Mouse (Mus musculus) heart, embryonic 10.5 days (tissue): Measurements from ENCODE around the gene Sfmbt1. TPM values are rescaled to one million over a fixed set of nuclear protein-coding genes. Genes with fewer than 3 reads are reported as not detected.

Experiments used
- DNase-seq: peaks from one replicate; pipeline ENCODE4 v3.0.0-alpha.2; 2017; ENCODE audit warnings: low spot score
- H3K27ac ChIP-seq: fragments of 300-500 bp; sonication (generic); 2 replicates; pipeline ENCODE4 v1.5.1; 2016; ENCODE audit warnings: mild to moderate bottlenecking
- H3K27me3 ChIP-seq: fragments of 300-500 bp; sonication (generic); 2 replicates; pipeline ENCODE4 v1.6.1; 2016; ENCODE audit warnings: mild to moderate bottlenecking; ENCODE audit not compliant: poor library complexity, insufficient read depth, severe bottlenecking
- H3K36me3 ChIP-seq: fragments of 300-500 bp; sonication (generic); 2 replicates; pipeline ENCODE4 v1.6.1; 2016; ENCODE audit warnings: mild to moderate bottlenecking, moderate library complexity
- H3K4me1 ChIP-seq: fragments of 300-500 bp; sonication (generic); 2 replicates; pipeline ENCODE4 v1.6.1; 2016; ENCODE audit warnings: mild to moderate bottlenecking
- H3K4me3 ChIP-seq: fragments of 300-500 bp; sonication (generic); 2 replicates; pipeline ENCODE4 v1.5.1; 2016; ENCODE audit warnings: mild to moderate bottlenecking, moderate library complexity
- H3K9me3 ChIP-seq: fragments of 300-500 bp; sonication (generic); 2 replicates; pipeline ENCODE4 v1.6.1; 2016; ENCODE audit warnings: mild to moderate bottlenecking, moderate library complexity
- WGBS: fragments of 180-500 bp; shearing (Covaris S2); methylation state at CpG from one replicate; pipeline ENCODE4 v1.1.7; 2016; 5-methylcytosine and 5-hydroxymethylcytosine counted together
- polyA plus RNA-seq: library from polyadenylated mRNA; unstranded; fragments of >200 nt; fragmentation: Nextera tagmentation; extraction: Ambion mirVana; gene quantifications from 2 replicates; pipeline ENCODE4 v1.2.1, GENCODE M21; 2016

The Sfmbt1 gene
- polyA plus RNA-seq, result 11.0 and 13.0 TPM in 2 replicates

GRCm38 (mm10) chr14:30714799-30715617 lies at the start of gene Sfmbt1:
TSS of gene Sfmbt1 (plus strand) at chr14:30714849.
- H3K27ac ChIP-seq, result peak within 1 kb of the TSS; percentile 94
- H3K27me3 ChIP-seq, result peaks cover 17% of the 10 kb centered on the region
- H3K36me3 ChIP-seq, result no peaks in the 10 kb centered on the region
- DNase-seq, result peak; percentile 79
- H3K4me3 ChIP-seq, result peak within 1 kb of the TSS; percentile 85
- no peaks in the 10 kb centered on the region for H3K9me3 ChIP-seq
- 2% methylated on average over 87 of the region's 87 CpGs for WGBS
- peaks cover 12% of the 10 kb centered on the region; the same call in 1 of the 2 replicates for H3K4me1 ChIP-seq

GRCm38 (mm10) chr14:30666061-30666460 lies 48.6 kb upstream of the Sfmbt1 start:
- DNase-seq, result no peak
- Histone ChIP-seq H3K4me1 (no peaks in the 10 kb centered on the region), H3K27me3 (no peaks in the 10 kb centered on the region), H3K36me3 (peaks cover 73% of the 10 kb centered on the region), H3K9me3 (no peaks in the 10 kb centered on the region), H3K4me3 (no peak overlapping the region), H3K27ac (no peak overlapping the region)
- 71% methylated on average over 3 of the region's 3 CpGs for WGBS

GRCm38 (mm10) chr14:30666604-30667003 lies 48.0 kb upstream of the Sfmbt1 start:
- Histone ChIP-seq H3K36me3 (peaks cover 67% of the 10 kb centered on the region), H3K27ac (no peak overlapping the region), H3K27me3 (no peaks in the 10 kb centered on the region), H3K4me1 (0 out of 2 replicates have a peak, but pooled peaks cover 2% of the 10 kb centered on the region), H3K9me3 (no peaks in the 10 kb centered on the region), H3K4me3 (no peak overlapping the region)
- DNase-seq, result no peak
- WGBS, result 86% methylated on average over 4 of the region's 4 CpGs

DNA sequence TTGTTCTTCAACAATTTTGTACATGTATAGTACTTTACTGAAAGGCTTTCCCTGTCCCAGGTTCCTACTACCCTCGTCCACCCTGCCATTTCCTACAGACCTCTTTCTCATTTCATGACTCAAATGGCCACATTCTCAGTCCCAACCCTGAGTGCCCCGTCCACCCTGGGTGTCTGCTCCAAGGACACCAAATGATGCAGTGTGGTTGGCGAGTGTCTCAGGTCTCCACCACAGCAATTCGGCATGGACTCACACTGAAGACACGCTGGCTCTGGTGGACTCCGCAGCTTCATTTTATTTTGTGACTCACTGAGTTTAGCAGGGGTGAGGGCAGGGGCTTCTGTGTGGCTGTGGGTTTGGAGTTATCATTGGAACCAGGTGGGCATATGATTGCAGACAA lies 44.5 kb upstream of the Sfmbt1 start:
- no peak for DNase-seq
- Histone ChIP-seq H3K27me3 (no peaks in the 10 kb centered on the region), H3K9me3 (no peaks in the 10 kb centered on the region), H3K4me1 (0 out of 2 replicates have a peak, but pooled peaks cover 6% of the 10 kb centered on the region), H3K4me3 (no peak overlapping the region), H3K27ac (no peak overlapping the region), H3K36me3 (peaks cover 66% of the 10 kb centered on the region)
- WGBS, result 90% methylated on average over 6 of the region's 6 CpGs

DNA sequence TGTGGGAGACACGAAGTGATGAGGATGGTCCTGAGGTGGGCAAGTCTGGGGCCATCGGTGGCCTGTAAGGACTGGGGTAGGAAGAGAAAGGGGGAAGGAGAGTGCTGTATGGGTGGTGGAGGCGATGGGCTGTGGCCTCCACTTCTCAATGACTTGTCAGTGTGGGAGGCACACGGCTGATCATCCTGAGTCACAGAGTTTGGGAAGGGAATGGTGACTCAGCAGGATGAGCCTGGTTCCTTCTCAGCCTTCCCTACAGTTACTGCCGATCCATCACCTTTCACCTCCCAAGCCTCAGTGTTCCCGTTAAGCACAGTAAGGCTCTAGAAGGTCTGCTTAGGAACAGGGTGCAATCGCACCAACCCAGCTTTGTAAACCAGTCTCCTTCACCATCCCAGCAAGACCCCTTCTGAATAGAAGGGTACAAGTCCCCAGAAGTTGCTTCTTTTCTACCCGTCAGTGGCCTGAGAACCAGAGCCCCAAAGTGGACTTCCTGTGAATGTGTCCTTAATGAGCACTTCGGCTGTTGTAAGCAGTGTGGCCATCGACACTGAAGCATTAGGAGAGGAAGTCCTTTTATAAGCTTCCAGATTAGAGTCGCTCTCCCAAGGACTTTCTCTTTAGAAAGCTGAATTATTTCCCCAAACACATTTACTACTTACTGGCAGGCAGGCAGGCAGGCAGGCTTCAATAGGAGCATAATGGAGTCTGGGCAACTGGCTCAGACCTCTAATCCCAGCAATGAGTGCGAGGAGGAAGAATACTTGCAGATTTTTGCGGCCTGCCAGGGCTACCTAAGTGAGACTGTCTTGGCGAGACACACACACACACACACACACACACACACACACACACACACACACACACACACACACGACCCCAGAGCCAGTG lies 43.3 kb upstream of the Sfmbt1 start:
- Histone ChIP-seq H3K36me3 (peaks cover 56% of the 10 kb centered on the region), H3K4me1 (0 out of 2 replicates have a peak, but pooled peaks cover 6% of the 10 kb centered on the region), H3K27me3 (no peaks in the 10 kb centered on the region), H3K4me3 (no peak overlapping the region), H3K9me3 (no peaks in the 10 kb centered on the region), H3K27ac (no peak overlapping the region)
- WGBS, result 74% methylated on average over 14 of the region's 15 CpGs
- DNase-seq, result no peak

GRCm38 (mm10) chr14:30671986-30672312 lies 42.7 kb upstream of the Sfmbt1 start:
- WGBS, result 22% methylated on average over 3 of the region's 3 CpGs
- Histone ChIP-seq H3K9me3 (no peaks in the 10 kb centered on the region), H3K36me3 (peaks cover 52% of the 10 kb centered on the region), H3K4me1 (0 out of 2 replicates have a peak, but pooled peaks cover 6% of the 10 kb centered on the region), H3K27me3 (no peaks in the 10 kb centered on the region), H3K27ac (no peak overlapping the region), H3K4me3 (no peak overlapping the region)
- peak; percentile 89 for DNase-seq

DNA sequence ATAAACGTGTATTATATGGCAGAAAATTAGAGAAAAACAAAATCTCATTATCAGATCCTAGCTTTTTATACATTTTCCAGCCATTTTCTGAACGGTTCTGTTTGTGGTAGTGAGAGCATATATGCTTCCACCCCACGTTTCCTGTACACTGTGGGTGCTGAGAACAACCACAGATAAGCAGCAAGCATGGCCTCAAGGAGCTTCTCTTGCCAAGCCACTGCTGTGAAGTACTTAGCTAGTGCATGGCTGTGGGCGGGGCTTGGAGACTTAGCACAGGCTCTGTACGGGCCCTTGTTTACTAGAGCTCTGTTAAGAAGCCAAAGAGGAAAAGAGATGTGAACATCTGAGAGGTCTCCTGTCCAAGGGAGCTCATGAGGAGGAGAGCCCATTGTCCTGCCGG lies 39.7 kb upstream of the Sfmbt1 start:
- Histone ChIP-seq H3K9me3 (no peaks in the 10 kb centered on the region), H3K27ac (no peak overlapping the region), H3K4me3 (no peak overlapping the region), H3K36me3 (peaks cover 50% of the 10 kb centered on the region), H3K27me3 (no peaks in the 10 kb centered on the region), H3K4me1 (0 out of 2 replicates have a peak, but pooled peaks cover 6% of the 10 kb centered on the region)
- no peak for DNase-seq
- 62% methylated on average over 6 of the region's 6 CpGs for WGBS

- DNase-seq, result no peak
- Histone ChIP-seq H3K27ac (no peak overlapping the region), H3K9me3 (no peaks in the 10 kb centered on the region), H3K27me3 (no peaks in the 10 kb centered on the region), H3K4me1 (no peaks in the 10 kb centered on the region), H3K36me3 (peaks cover 72% of the 10 kb centered on the region), H3K4me3 (no peak overlapping the region)
- WGBS, result 86% methylated on average over 3 of the region's 3 CpGs
Observed at GRCm38 (mm10) chr14:30682131-30682530, 32.5 kb upstream of the Sfmbt1 start.

DNA sequence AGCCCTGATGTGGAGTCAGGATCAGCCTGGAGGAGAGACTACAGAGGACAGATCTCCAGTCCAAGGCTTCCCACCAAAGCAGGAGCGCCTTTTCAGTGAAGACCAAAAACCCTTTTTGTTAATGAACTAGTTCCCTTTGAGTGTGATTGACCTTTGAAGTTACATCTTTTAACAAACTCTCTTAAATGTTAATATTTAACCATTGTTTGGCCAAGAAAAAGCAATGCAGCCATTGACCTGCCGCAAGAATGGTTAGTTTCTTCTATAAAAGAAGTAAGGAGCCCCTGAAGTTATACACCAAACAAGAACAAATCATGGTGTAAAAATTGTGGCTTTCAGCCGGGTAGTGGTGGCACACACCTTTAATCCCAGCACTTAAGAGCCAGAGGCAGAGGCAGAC lies 24.0 kb upstream of the Sfmbt1 start:
- 89% methylated on average over 3 of the region's 3 CpGs for WGBS
- Histone ChIP-seq H3K27ac (no peak overlapping the region), H3K4me3 (no peak overlapping the region), H3K4me1 (no peaks in the 10 kb centered on the region), H3K9me3 (no peaks in the 10 kb centered on the region), H3K27me3 (no peaks in the 10 kb centered on the region), H3K36me3 (peaks cover 39% of the 10 kb centered on the region)
- no peak for DNase-seq

DNA sequence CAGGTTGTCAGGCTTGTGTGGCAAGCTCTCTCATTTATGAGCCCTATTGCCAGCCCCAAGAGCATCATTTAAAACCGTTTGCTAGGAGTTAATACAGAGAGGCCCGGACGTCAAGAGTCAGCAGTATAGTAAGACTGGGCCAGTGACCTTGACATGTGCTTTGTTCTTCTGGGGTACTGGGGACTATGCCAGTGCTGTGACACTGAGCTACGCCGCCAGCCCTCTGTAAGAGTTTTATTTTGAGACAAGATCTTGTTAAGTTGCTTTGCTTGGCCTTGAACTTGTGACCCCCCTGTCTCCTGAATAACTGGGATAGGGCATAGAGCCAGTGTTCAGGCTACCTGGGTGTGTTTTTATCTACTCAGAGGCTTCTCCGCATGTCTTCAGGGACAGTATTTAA lies 22.2 kb upstream of the Sfmbt1 start:
- no peaks in the 10 kb centered on the region for H3K4me1 ChIP-seq
- no peak overlapping the region for H3K27ac ChIP-seq
- no peaks in the 10 kb centered on the region for H3K9me3 ChIP-seq
- no peaks in the 10 kb centered on the region for H3K27me3 ChIP-seq
- no peak overlapping the region for H3K4me3 ChIP-seq
- peaks cover 26% of the 10 kb centered on the region for H3K36me3 ChIP-seq
- no peak for DNase-seq
- WGBS, result 84% methylated on average over 6 of the region's 6 CpGs

- no peaks in the 10 kb centered on the region for H3K9me3 ChIP-seq
- H3K27me3 ChIP-seq, result 0 out of 2 replicates have a peak, but pooled peaks cover 7% of the 10 kb centered on the region
- no peak for DNase-seq
- H3K27ac ChIP-seq, result no peak overlapping the region
- peaks cover 4% of the 10 kb centered on the region for H3K4me1 ChIP-seq
- peaks cover 17% of the 10 kb centered on the region for H3K36me3 ChIP-seq
- no peak overlapping the region for H3K4me3 ChIP-seq
- 77% methylated on average over 2 of the region's 2 CpGs for WGBS
Observed at GRCm38 (mm10) chr14:30694786-30695185, 19.9 kb upstream of the Sfmbt1 start.

GRCm38 (mm10) chr14:30695609-30696008 lies 19.0 kb upstream of the Sfmbt1 start:
- Histone ChIP-seq H3K27ac (no peak overlapping the region), H3K36me3 (peaks cover 10% of the 10 kb centered on the region; the same call in 1 of the 2 replicates), H3K4me3 (no peak overlapping the region), H3K4me1 (peaks cover 5% of the 10 kb centered on the region), H3K27me3 (0 out of 2 replicates have a peak, but pooled peaks cover 7% of the 10 kb centered on the region), H3K9me3 (no peaks in the 10 kb centered on the region)
- no peak for DNase-seq
- 77% methylated on average over 4 of the region's 4 CpGs for WGBS
